Mouse (Mus musculus) forebrain, embryonic 16.5 days (tissue): ENCODE measurements at regions not wholly inside any gene's neighbourhood (a gene's known extent, or its start where the extent isn't known, plus 50 kb on each side); places are given as distances from the start of the nearest gene placed in this dataset.

ENCODE experiments used
- ATAC-seq: fragments of 200-750 bp; cut with Nextera tagmentation; 2 replicates; pipeline ENCODE4 v1.8.0; 2017; ENCODE audit warnings: mild to moderate bottlenecking, moderate library complexity
- H3K27ac ChIP-seq: fragments of 300-500 bp; sonication (generic); 2 replicates; pipeline ENCODE4 v1.5.1; 2014; ENCODE audit warnings: low read length, control low read depth
- H3K27me3 ChIP-seq: fragments of 300-500 bp; sonication (generic); replicated peaks from 2 replicates; pipeline ENCODE4 v1.6.1; 2014; ENCODE audit warnings: low read length; ENCODE audit not compliant: control insufficient read depth, insufficient read depth
- H3K36me3 ChIP-seq: fragments of 300-500 bp; sonication (generic); 2 replicates; pipeline ENCODE4 v1.6.1; 2014; ENCODE audit not compliant: control insufficient read depth, insufficient read depth
- H3K4me1 ChIP-seq: fragments of 300-500 bp; sonication (generic); replicated peaks from 2 replicates; pipeline ENCODE4 v1.6.1; 2014; ENCODE audit warnings: low read length; ENCODE audit not compliant: control insufficient read depth, insufficient read depth
- H3K4me2 ChIP-seq: fragments of 300-500 bp; sonication (generic); 2 replicates; pipeline ENCODE4 v1.6.1; 2014; ENCODE audit warnings: mild to moderate bottlenecking, low read length, control low read depth
- H3K4me3 ChIP-seq: fragments of 300-500 bp; sonication (generic); replicated peaks from 2 replicates; pipeline ENCODE4 v1.5.1; 2014; ENCODE audit warnings: mild to moderate bottlenecking, low read length, control low read depth
- H3K9ac ChIP-seq: fragments of 300-500 bp; sonication (generic); replicated peaks from 2 replicates; pipeline ENCODE4 v1.6.1; 2014; ENCODE audit warnings: low read depth, low read length, control low read depth
- H3K9me3 ChIP-seq: fragments of 300-500 bp; sonication (generic); 2 replicates; pipeline ENCODE4 v1.6.1; 2016; ENCODE audit warnings: low read length; ENCODE audit not compliant: control insufficient read depth
- WGBS: fragments of 180-500 bp; shearing (Covaris S2); extraction: QIAGEN DNeasy Blood & Tissue Kit; methylation state at CpG from one replicate; pipeline ENCODE4 v1.1.7; 2014; 5-methylcytosine and 5-hydroxymethylcytosine counted together

- Histone ChIP-seq H3K4me3 (no peak overlapping the region), H3K27me3 (no peaks in the 10 kb centered on the region), H3K9ac (no peak overlapping the region), H3K4me2 (no peak overlapping the region), H3K36me3 (no peaks in the 10 kb centered on the region), H3K9me3 (no peaks in the 10 kb centered on the region), H3K4me1 (no peaks in the 10 kb centered on the region), H3K27ac (no peak overlapping the region)
- 24% methylated on average over 3 of the region's 3 CpGs for WGBS
- ATAC-seq: no peak
Measured at GRCm38 (mm10) chr11:22420003-22420723, 78.1 kb upstream of the Ehbp1 start.

- Histone ChIP-seq H3K4me3 (no peak overlapping the region), H3K9ac (no peak overlapping the region), H3K27ac (no peak overlapping the region), H3K4me2 (no peak overlapping the region), H3K27me3 (no peaks in the 10 kb centered on the region), H3K4me1 (no peaks in the 10 kb centered on the region), H3K36me3 (no peaks in the 10 kb centered on the region), H3K9me3 (no peaks in the 10 kb centered on the region)
- 80% methylated on average over 3 of the region's 3 CpGs for WGBS
- ATAC-seq: no peak
Measured at GRCm38 (mm10) chr11:22421762-22422161, 79.7 kb upstream of the Ehbp1 start.

GRCm38 (mm10) chr11:22437140-22437850, 74.6 kb upstream of the Tmem17 start:
- no peaks in the 10 kb centered on the region for H3K9me3 ChIP-seq
- ATAC-seq: peak; percentile 79
- H3K4me3 ChIP-seq: no peak overlapping the region
- H3K36me3 ChIP-seq: no peaks in the 10 kb centered on the region
- 15% methylated on average over 5 of the region's 5 CpGs for WGBS
- no peaks in the 10 kb centered on the region for H3K27me3 ChIP-seq
- no peak overlapping the region for H3K27ac ChIP-seq
- no peaks in the 10 kb centered on the region for H3K4me1 ChIP-seq
- no peak overlapping the region for H3K9ac ChIP-seq
- H3K4me2 ChIP-seq: no peak overlapping the region

GRCm38 (mm10) chr11:22437851-22438215, 74.1 kb upstream of the Tmem17 start:
- no peak for ATAC-seq

GRCm38 (mm10) chr11:22438441-22439066, 73.3 kb upstream of the Tmem17 start:
- Histone ChIP-seq H3K4me3 (no peak overlapping the region), H3K4me1 (no peaks in the 10 kb centered on the region), H3K9ac (no peak overlapping the region), H3K27ac (no peak overlapping the region), H3K4me2 (no peak overlapping the region), H3K36me3 (no peaks in the 10 kb centered on the region), H3K9me3 (no peaks in the 10 kb centered on the region), H3K27me3 (no peaks in the 10 kb centered on the region)
- no peak for ATAC-seq
- WGBS: 87% methylated on average over 2 of the region's 2 CpGs

More at GRCm38 (mm10) chr11:22437851-22438215, 74.1 kb upstream of the Tmem17 start:
- Histone ChIP-seq H3K4me1 (no peaks in the 10 kb centered on the region), H3K4me2 (no peak overlapping the region), H3K27me3 (no peaks in the 10 kb centered on the region), H3K4me3 (no peak overlapping the region), H3K9ac (no peak overlapping the region), H3K9me3 (no peaks in the 10 kb centered on the region), H3K36me3 (no peaks in the 10 kb centered on the region), H3K27ac (no peak overlapping the region)
- WGBS: 84% methylated on average over 5 of the region's 5 CpGs

- Histone ChIP-seq H3K4me2 (no peak overlapping the region), H3K27ac (no peak overlapping the region), H3K4me1 (no peaks in the 10 kb centered on the region), H3K36me3 (no peaks in the 10 kb centered on the region), H3K9me3 (no peaks in the 10 kb centered on the region), H3K9ac (no peak overlapping the region), H3K4me3 (no peak overlapping the region), H3K27me3 (no peaks in the 10 kb centered on the region)
- 50% methylated on average over 2 of the region's 2 CpGs for WGBS
- peak; percentile 79 for ATAC-seq
Measured at GRCm38 (mm10) chr11:22440521-22440920, 71.4 kb upstream of the Tmem17 start.

GRCm38 (mm10) chr11:22453161-22453560, 58.7 kb upstream of the Tmem17 start:
- Histone ChIP-seq H3K9ac (no peak overlapping the region), H3K9me3 (no peaks in the 10 kb centered on the region), H3K4me3 (no peak overlapping the region), H3K36me3 (no peaks in the 10 kb centered on the region), H3K4me2 (no peak overlapping the region), H3K4me1 (no peaks in the 10 kb centered on the region), H3K27ac (no peak overlapping the region), H3K27me3 (no peaks in the 10 kb centered on the region)
- ATAC-seq: no peak

GRCm38 (mm10) chr11:22456286-22456685, 55.6 kb upstream of the Tmem17 start:
- Histone ChIP-seq H3K4me1 (no peaks in the 10 kb centered on the region), H3K27ac (no peak overlapping the region), H3K27me3 (no peaks in the 10 kb centered on the region), H3K4me3 (no peak overlapping the region), H3K9ac (no peak overlapping the region), H3K4me2 (no peak overlapping the region), H3K9me3 (no peaks in the 10 kb centered on the region), H3K36me3 (no peaks in the 10 kb centered on the region)
- no peak for ATAC-seq
- WGBS: 92% methylated on average over 9 of the region's 9 CpGs

GRCm38 (mm10) chr11:22457220-22457619, 54.7 kb upstream of the Tmem17 start:
- 94% methylated on average over 2 of the region's 2 CpGs for WGBS
- H3K27ac ChIP-seq: no peak overlapping the region
- H3K9ac ChIP-seq: no peak overlapping the region
- no peak overlapping the region for H3K4me2 ChIP-seq
- H3K36me3 ChIP-seq: no peaks in the 10 kb centered on the region
- no peak for ATAC-seq
- H3K4me3 ChIP-seq: no peak overlapping the region
- H3K9me3 ChIP-seq: no peaks in the 10 kb centered on the region
- H3K4me1 ChIP-seq: no peaks in the 10 kb centered on the region
- no peaks in the 10 kb centered on the region for H3K27me3 ChIP-seq
